Mouse (Mus musculus): ENCODE measurements at regions not wholly inside any gene's neighbourhood (a gene's known extent, or its start where the extent isn't known, plus 50 kb on each side); places are given as distances from the start of the nearest gene placed in this dataset.
A peak's percentile ranks its signal among the peaks of the same experiment; 100 is the strongest.

DNA sequence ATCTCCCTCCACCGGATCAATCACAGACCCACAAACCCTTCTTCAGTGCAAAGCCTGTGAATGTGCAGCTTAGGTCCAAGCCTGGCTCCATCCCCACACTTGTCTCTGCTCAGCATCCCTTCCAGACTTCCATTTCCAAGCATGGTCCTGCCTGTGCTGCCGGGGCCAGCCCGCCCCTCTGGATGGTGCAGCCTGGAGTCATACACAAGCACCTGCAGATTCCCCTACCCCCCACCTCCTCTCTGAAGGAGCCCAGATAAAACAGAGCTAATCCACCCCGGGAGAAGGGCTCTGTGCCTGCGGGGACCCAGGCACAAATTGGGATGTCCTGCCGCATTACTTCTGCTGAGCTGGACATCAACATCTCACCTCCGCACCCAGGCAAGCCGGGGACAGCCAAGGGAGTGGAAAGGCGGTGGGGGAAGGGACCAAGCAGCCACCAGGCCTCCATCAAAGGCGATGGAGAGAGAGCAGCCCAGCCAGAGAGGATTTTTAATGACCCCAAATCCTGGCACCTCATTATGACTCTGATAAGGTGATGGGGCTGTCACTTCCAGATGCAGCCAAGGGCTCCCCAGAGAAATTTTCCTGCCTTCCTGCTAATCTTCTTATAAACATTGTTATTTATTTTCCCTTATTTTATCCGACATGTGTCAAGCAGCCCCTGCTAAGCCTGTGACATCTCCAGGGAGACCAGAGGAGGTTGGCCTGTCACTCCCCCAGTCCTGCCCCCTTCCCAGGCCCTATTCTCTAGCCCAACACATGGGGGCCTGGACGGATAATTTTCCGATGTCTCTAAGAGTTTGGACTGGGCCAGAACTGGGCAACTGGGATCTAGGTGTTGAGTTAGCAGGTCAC, 105.5 kb upstream of the Unc5b start:
- Histone ChIP-seq H3K4me1 (ENCODE audit: control insufficient read depth, insufficient read depth, low read length) (no peaks in the 10 kb centered on the region), H3K4me3 (ENCODE audit: insufficient read depth, low read depth, low read length) (no peak overlapping the region), H3K27ac (replicated peaks; ENCODE audit: insufficient read depth, low read depth, low read length) (no peak overlapping the region), H3K27me3 (ENCODE audit: control insufficient read depth, insufficient read depth, low read length) (no peaks in the 10 kb centered on the region), H3K79me2 (ENCODE audit: control insufficient read depth, insufficient read depth, low read length) (no peaks in the 10 kb centered on the region), H3K9ac (ENCODE audit: low read depth, low read length) (no peak overlapping the region), H3K36me3 (ENCODE audit: control insufficient read depth, insufficient read depth, low read length) (no peaks in the 10 kb centered on the region)
- WGBS: 55% methylated on average over 13 of the region's 13 CpGs
- no peak for DNase-seq (ENCODE audit: extremely low read depth, low read depth, low spot score)
- TF ChIP-seq POLR2A (IDR thresholded peaks at IDR 0.05; ENCODE audit: extremely low read depth, insufficient read depth, low read length) (no peak), CTCF (IDR thresholded peaks at IDR 0.05; ENCODE audit: low read depth, low read length) (no peak)

DNA sequence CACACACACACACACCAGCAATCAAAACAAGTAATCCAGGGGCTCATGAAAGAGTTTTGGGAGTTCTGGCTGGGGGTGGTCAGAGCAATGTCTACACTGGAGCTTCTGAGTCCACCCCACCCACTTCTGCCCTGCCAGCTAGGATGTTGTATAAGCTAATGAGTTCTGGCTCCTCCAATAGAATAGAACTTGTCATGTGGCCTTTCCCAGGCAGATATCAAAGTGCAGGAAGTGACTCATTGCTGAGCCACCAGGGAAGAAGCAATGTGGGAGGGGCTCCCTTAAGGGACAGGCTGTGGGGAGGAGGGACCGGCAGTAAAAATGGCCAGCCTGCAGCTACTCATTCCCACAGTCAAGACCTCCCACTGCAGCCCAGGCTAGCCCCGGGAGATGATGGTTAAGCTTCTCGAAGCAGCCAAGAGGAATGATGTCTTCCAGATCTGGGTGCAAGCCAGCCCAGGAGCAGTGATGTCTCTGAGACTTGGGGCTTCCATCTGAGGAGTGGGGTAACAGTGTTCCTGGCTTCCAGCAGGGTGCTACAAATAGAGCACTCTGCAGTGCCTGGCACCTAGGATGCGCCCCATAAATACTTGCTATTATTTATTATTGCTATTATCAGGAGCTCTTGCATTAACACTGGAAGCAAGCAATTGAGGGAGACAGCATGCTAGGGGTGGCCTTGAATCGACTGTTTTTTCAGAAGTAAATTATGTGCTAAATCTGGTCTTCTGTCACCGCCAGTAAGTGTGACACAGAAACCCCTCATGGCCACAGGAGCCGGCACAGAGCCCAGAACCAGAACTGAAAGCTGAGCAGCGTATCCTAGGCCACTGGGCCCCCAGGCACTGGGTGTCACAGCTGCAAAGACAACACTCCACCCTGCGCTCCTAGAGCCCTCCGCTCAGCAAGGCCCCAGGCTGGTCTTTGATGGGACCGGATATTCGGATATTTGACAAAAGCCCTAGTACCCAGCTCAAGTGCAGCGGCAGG, 103.2 kb upstream of the Unc5b start:
- Histone ChIP-seq H3K79me2 (ENCODE audit: control insufficient read depth, insufficient read depth, low read length) (no peaks in the 10 kb centered on the region), H3K4me3 (ENCODE audit: insufficient read depth, low read depth, low read length) (no peak overlapping the region), H3K4me1 (ENCODE audit: control insufficient read depth, insufficient read depth, low read length) (no peaks in the 10 kb centered on the region), H3K27me3 (ENCODE audit: control insufficient read depth, insufficient read depth, low read length) (no peaks in the 10 kb centered on the region), H3K9ac (ENCODE audit: low read depth, low read length) (no peak overlapping the region), H3K36me3 (ENCODE audit: control insufficient read depth, insufficient read depth, low read length) (no peaks in the 10 kb centered on the region), H3K27ac (replicated peaks; ENCODE audit: insufficient read depth, low read depth, low read length) (peak overlapping the region; percentile 87)
- peak; percentile 50 for DNase-seq (ENCODE audit: extremely low read depth, low read depth, low spot score)
- TF ChIP-seq CTCF (IDR thresholded peaks at IDR 0.05; ENCODE audit: low read depth, low read length) (no peak), POLR2A (IDR thresholded peaks at IDR 0.05; ENCODE audit: extremely low read depth, insufficient read depth, low read length) (no peak)
- WGBS: 71% methylated on average over 13 of the region's 13 CpGs

DNA sequence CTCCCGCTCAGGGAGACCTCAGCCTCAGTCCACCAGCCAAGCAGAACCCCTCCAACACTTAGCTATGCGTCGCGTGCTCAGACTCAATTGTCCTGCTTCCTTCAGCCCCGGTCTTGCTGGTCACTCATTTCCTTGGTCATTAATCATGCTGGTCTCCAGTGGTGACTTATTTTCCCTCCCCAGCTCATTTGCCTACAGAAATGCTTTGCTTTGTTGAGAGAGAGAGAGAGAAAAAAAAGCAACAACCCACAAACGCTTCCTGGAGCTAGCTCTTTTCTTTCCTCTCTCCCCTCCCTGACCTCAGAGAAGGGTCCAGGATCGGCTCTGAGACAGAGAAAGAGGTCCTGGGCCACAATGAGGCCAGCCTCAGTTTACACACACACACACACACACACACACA, 102.5 kb upstream of the Unc5b start:
- no peaks in the 10 kb centered on the region for H3K36me3 ChIP-seq (ENCODE audit: control insufficient read depth, insufficient read depth, low read length)
- 0 out of 2 replicates have a peak overlapping the region, but pooled peaks have one; percentile 6 for H3K9ac ChIP-seq (ENCODE audit: low read depth, low read length)
- no peaks in the 10 kb centered on the region for H3K4me1 ChIP-seq (ENCODE audit: control insufficient read depth, insufficient read depth, low read length)
- peak overlapping the region; percentile 87 for H3K27ac ChIP-seq (replicated peaks; ENCODE audit: insufficient read depth, low read depth, low read length)
- WGBS: 46% methylated on average over 7 of the region's 7 CpGs
- H3K4me3 ChIP-seq (ENCODE audit: insufficient read depth, low read depth, low read length): no peak overlapping the region
- no peaks in the 10 kb centered on the region for H3K79me2 ChIP-seq (ENCODE audit: control insufficient read depth, insufficient read depth, low read length)
- TF ChIP-seq CTCF (IDR thresholded peaks at IDR 0.05; ENCODE audit: low read depth, low read length) (no peak), POLR2A (IDR thresholded peaks at IDR 0.05; ENCODE audit: extremely low read depth, insufficient read depth, low read length) (no peak)
- peak; percentile 17 for DNase-seq (ENCODE audit: extremely low read depth, low read depth, low spot score)
- no peaks in the 10 kb centered on the region for H3K27me3 ChIP-seq (ENCODE audit: control insufficient read depth, insufficient read depth, low read length)

DNA sequence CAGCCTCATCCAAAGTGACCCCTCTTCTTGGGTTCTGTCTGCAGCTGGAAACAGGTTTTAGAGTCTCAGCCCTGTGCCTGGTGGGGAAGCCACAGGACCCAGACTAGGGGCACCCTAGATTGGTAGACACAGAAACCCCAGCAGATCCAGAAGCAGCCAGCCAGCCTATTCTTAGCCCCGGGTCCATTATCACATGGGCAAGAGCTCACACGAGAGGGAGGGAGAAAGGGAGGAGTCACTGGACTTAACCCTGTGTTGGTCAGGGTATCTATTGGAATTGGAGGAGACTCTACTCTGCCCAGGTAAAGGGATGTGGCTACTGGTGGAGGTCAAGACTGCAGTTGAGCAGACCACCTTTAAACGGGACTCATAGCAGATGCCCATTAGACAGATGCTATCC, 101.5 kb upstream of the Unc5b start:
- DNase-seq (ENCODE audit: extremely low read depth, low read depth, low spot score): peak; percentile 7
- H3K9ac ChIP-seq (ENCODE audit: low read depth, low read length): peak overlapping the region; percentile 49; the same call in 1 of the 2 replicates
- no peaks in the 10 kb centered on the region for H3K4me1 ChIP-seq (ENCODE audit: control insufficient read depth, insufficient read depth, low read length)
- H3K79me2 ChIP-seq (ENCODE audit: control insufficient read depth, insufficient read depth, low read length): no peaks in the 10 kb centered on the region
- H3K27me3 ChIP-seq (ENCODE audit: control insufficient read depth, insufficient read depth, low read length): no peaks in the 10 kb centered on the region
- peak overlapping the region; percentile 44 for H3K4me3 ChIP-seq (ENCODE audit: insufficient read depth, low read depth, low read length)
- TF ChIP-seq POLR2A (IDR thresholded peaks at IDR 0.05; ENCODE audit: extremely low read depth, insufficient read depth, low read length) (no peak), CTCF (IDR thresholded peaks at IDR 0.05; ENCODE audit: low read depth, low read length) (no peak)
- 26% methylated on average over 3 of the region's 3 CpGs for WGBS
- H3K27ac ChIP-seq (replicated peaks; ENCODE audit: insufficient read depth, low read depth, low read length): peak overlapping the region; percentile 77
- no peaks in the 10 kb centered on the region for H3K36me3 ChIP-seq (ENCODE audit: control insufficient read depth, insufficient read depth, low read length)

DNA sequence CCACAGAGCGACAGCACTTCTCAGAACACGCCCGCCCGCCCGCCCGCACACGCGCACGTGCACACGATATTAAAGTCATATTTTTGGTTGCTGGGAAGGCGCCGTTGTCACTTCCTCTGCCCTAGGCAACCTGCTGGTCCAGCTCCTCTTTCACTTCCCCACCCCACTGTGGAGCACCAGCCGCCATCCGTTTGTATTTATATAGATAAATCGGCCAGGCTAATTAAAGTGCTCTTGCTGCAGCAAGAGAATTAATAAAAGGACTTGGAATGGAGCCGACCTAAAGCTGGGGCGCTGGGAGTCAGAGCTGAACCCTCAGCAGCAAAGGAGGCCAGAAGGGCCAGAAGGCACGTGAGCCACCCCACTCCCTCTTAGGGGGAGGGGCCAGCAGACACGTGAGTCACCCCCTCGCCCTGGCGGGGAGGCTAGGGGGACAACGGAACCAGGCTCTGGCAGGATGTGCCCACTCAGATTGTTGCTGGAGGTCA, 100.6 kb upstream of the Unc5b start:
- no peaks in the 10 kb centered on the region for H3K4me1 ChIP-seq (ENCODE audit: control insufficient read depth, insufficient read depth, low read length)
- H3K27ac ChIP-seq (replicated peaks; ENCODE audit: insufficient read depth, low read depth, low read length): peak overlapping the region; percentile 77
- DNase-seq (ENCODE audit: extremely low read depth, low read depth, low spot score): peak; percentile 13
- H3K36me3 ChIP-seq (ENCODE audit: control insufficient read depth, insufficient read depth, low read length): no peaks in the 10 kb centered on the region
- H3K4me3 ChIP-seq (ENCODE audit: insufficient read depth, low read depth, low read length): peak overlapping the region; percentile 44
- no peaks in the 10 kb centered on the region for H3K79me2 ChIP-seq (ENCODE audit: control insufficient read depth, insufficient read depth, low read length)
- no peaks in the 10 kb centered on the region for H3K27me3 ChIP-seq (ENCODE audit: control insufficient read depth, insufficient read depth, low read length)
- 61% methylated on average over 22 of the region's 22 CpGs for WGBS
- TF ChIP-seq CTCF (IDR thresholded peaks at IDR 0.05; ENCODE audit: low read depth, low read length) (no peak), POLR2A (IDR thresholded peaks at IDR 0.05; ENCODE audit: extremely low read depth, insufficient read depth, low read length) (no peak)
- peak overlapping the region; percentile 43 for H3K9ac ChIP-seq (ENCODE audit: low read depth, low read length)
